Mouse (Mus musculus): Measurements from ENCODE around the gene Cct7. TPM values are rescaled to one million over a fixed set of nuclear protein-coding genes. Genes with fewer than 3 reads are reported as not detected.

The Cct7 gene
- total RNA-seq, 2 experiments from 2014 or later, result 282 to 319 TPM

DNA sequence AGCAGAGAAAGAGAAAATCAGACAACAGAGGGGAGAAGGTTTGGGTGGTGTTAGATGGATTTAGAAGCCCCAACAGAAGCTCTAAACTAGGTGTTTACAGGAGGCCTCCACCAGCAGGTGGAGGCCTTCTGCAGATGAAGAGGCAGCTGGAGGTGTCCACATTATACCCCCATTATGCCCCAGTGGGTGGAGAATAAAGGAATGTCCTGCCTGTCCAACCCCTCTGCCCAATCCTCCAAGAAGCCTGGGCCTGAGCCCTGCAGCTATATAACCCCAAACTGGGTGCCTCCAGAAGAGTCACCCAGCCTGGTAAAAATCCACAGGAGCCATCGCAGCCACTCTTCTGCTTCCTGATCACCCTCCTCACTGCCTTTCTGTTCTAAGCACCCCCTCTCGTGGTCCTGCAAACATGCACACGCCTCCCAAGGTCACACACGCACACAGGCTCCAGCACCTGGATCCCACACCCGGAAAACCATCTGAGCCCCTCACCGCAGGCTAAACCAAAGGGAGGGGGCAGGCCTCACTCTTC, 50.3 kb downstream of the Cct7 start:
- DNase-seq (ENCODE audit: low spot score in 2 of 2), result no peak

DNA sequence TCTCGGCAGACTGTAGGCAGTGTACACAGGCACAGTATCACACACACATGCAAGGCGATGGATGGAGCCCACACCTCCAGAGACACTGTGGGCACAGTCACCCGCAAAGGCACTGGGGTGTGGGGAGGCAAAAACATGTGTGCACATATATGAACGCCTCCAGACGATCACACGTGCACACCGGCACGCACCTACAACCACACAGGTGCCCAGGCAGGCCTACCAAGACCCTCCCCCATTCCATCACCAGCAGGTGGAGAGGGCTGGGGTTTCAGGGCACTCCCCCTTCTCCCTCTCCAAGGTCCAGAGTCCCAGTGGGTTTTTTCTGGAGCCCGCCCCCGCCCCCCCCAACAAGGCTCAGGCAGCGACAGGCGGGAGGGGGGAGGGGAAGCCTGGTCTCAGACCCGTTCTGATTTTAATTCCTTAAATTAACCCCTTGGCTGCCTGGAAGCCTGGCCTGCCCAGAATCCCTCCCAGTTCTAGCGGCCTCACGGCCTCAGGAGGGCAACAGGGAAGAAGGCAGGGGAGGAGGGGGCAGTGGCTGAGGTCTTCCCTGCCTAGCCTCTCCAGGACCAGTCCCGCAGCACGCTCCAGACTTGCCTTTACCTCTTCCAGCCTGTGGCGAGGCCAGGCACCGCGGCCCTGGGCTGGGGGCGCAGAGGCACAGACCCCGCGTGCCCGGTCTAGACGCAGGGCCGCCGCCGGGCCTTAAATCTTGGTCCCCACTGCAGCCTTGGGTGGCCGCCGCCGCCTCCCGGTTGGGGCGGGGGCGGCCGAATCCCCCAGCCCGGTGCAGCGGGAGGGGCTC, 51.0 kb downstream of the Cct7 start:
- DNase-seq (ENCODE audit: low spot score in 2 of 2), result no peak

DNA sequence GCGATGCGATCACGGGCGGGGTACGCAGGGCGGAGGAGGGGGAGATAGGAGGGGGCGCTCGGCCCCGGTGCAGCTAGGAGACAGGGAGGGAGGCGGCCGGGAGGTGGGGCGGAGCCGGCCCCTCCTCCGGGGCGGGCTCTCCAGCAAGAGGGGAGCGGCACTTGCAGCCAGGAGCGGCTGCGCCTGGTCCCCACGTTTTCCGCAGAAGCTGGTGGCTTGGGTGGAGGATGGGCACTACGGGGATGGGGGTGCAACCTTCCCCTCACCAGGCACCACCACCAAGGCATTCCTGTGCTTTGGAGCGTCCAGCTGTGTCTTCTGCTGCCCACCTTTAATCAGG, 51.6 kb downstream of the Cct7 start, which contains the start of gene Fbxo41:
Fbxo41 (minus strand) TSS at position 84 of the 340 bp plus-strand sequence.
- peak in 1 of 2 experiments; percentile 30 for DNase-seq (ENCODE audit: low spot score in 2 of 2)

DNA sequence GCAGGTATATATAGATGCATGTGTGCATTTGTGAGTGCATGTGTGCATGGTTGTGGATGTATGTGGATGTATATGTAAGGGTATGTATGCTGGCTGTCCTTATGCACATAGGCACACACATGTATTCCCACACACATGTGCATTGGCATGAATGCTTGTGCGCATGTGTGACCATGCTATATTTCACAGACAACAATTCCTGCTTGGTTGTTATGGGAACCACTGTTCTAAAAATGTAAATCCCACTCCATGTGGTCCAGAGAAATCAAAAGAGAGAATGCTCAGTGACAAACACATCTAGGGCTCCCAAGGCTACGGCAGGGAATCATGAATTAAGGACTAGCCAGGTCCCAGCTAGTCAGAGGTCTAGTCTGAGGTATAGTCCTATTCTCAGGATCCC, 53.6 kb downstream of the Cct7 start:
- DNase-seq (ENCODE audit: low spot score in 2 of 2), result no peak

DNA sequence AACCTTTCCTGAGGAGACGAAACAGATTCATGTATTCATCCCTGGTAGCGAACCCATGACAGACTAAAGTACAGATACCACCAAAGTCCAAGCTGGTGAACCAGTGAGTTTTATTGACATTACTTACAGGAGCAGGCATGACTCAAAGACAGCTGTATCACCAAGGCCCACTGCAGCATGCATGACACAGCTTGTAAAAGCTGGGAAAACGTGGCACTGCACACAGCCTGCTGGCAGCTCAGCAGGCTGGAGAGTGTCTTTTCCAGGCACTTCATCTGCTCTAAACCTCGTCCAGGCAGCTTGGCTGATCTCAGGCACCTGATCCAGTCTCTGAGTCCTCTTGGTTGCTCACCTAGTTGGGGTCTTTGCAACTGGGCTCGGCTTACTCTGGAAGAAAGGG, 57.3 kb downstream of the Cct7 start:
- DNase-seq (ENCODE audit: low spot score in 2 of 2), result no peak

DNA sequence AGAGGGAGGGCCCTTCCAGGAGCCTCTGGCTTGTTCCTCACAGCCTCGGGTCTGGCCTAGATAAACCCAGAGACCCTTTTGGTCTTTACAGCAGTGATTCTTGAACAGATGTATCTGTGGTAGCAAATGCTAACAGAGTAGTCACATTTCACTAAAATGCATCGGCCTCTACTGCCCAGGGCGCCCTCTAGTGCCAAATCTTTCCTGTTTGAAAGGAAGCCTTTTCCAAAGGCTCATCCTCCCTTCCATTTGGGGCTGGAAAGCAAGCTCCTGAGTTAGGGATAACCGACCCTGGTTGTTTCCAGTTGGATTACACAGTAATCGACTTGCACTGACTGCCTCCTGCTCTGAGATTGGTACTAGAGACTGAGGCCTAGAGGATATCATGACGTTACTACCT, 59.2 kb downstream of the Cct7 start:
- DNase-seq (ENCODE audit: low spot score in 2 of 2), result peak; percentile 34 to 45

DNA sequence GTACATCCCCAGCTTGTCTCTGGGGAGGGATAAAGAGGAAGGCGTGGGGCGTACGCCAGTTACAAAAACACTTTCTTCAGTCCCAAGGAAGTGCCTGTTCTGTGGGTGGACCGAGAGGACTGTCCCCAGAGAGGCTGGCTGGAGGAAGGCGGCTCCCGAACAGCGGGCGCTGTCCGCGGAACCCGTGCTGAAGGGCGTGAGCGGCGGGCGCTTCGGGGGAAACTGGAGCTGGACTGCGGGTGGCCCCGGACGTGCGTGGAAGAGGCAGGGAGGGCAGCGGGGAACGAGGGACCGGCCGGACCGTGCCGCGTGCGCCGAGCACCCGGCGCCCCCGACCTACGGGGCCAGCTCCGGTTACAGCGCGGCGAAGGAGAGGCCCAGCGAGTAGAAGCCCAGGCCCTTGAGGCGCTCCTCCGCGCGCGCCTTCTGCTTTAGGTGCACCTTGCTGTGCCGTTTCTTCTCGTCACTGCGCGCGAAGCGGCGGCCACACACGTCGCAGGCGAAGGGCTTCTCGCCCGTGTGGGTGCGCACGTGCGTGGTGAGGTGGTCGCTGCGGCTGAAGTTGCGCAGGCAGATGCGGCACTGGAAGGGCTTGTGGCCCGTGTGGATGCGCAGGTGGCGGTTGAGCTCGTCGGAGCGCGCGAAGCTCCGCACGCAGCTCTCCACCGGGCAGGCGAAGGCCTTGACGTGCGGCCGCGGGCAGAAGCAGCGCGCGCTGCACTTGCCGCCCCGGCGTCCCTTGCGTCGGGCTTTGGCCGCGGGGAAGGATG, 60.2 kb downstream of the Cct7 start:
- DNase-seq (ENCODE audit: low spot score in 2 of 2), result peak; percentile 57 to 66

DNA sequence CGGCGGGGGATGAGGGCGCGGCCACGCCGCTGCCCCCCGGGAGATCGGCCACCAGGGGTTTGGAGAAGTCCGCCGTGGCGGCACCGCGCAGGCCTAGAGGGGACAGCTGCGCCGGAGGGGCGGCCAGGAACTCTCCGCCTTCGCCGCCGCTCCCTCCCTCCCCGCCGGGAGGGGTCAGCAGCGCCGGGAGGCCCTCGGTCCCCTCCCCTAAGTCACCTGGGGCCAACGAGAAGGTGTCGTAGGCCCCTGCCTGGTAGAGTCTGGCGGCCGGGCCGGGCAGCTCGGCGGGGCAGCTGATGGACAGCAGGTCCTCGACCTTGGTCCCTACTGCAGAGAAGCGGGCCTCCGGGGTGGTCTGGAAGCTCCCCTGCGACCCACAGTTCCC, 60.7 kb downstream of the Cct7 start:
- no peak for DNase-seq (ENCODE audit: low spot score in 2 of 2)

DNA sequence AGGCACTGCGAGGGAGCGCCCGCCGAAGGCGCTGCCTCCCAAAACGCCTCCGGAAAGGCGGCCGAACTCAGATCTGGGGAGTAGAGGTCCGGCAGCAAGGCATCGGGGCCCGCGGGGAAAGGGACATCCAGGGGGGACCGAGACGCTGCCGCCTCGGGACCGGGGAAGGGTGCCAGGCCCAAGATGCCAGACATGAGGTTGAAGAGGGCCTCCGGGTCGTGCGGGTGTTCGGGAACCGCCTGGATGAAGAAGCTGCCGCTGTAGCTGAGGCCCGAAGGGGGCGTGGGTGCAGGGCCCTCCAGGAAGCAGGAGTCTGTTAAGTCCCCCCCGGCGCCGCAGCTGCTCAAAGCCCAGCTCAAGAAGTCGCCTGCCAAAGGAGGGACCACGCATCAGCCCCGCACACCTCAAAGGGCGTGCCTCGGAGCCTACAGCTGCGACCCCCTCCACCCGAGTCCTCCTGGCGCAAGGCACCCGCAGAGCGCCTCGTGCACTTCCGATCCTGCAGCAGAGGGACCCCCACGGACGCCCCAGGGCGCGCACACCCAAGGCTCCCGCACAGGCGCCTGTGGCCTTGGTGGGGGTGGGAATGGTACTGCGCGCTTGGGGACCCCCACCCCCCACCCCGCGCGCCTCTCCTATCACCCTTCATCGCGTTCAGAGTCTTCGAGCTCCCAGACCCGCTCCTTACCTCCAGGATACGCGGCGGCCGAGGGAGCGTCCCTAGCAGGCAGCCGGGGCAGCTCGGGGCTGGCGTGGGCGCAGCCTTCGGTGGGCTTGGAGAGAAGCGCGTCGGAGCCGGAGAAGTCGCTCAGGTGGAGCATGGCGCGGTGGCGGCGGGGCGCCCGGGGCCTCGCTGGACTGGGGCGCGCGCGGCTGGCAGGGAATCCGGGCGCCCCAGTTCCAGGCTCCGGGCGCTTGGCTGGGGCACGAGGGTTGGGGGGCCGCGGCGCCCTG, 61.5 kb downstream of the Cct7 start:
- no peak for DNase-seq (ENCODE audit: low spot score in 2 of 2)

DNA sequence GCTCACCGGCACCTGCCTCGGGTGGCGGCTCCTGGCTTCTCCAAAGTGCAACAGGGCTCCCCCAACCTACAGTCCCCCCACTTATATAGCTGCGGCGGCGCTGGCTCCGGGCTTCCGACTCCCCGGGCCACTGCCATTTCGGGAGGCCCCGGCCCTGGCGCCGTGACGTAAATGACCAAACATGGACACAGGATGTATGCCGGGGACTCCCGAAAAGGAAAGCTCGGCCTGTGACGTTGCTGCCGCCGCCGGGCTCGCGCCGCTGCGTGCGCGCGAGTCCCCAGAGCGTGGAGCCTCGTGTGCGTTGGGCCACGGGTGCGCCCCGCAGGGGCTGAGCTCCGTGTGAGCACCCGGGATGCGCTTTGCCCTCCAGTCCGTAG, 62.2 kb downstream of the Cct7 start, which contains the start of gene Egr4:
Egr4 (minus strand) TSS at position 59 of the 380 bp plus-strand sequence.
- peak; percentile 13 to 21 for DNase-seq (ENCODE audit: low spot score in 2 of 2)

DNA sequence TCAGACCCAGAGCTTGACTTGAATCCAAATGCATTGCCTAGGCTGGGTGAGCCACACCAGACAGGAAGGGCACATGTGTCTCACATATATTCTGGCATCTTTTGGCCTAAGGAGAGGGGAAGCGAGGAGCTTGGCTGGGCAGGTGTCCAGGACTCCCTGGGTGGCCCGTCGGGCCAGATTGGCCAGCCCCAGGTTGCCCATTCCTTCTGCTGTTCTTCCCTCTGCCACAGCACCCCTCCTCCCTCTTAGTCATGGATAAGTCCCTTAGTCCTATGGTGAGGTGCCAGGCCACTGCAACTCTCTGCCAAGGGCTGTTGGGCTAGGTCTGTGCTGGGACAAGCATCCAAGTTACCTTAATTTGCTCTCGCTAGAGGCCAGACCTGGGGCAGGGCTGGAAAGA, 64.6 kb downstream of the Cct7 start:
- DNase-seq (ENCODE audit: low spot score in 2 of 2), result no peak

Other genes starting within 250 kb of the Cct7 start
- 10 to 100 TPM; 20.0 to 35.9 TPM for gene Sfxn5, start 118.1 kb upstream of the Cct7 start, total RNA-seq (2021)
- 10 to 100 TPM; 26.1 to 29.2 TPM for gene Rab11fip5, start 76.9 kb upstream of the Cct7 start, total RNA-seq (2021)
- gene Noto, start 27.6 kb upstream of the Cct7 start, total RNA-seq (2021), result not detected
- 10 to 100 TPM; 39.8 to 43.2 TPM for gene Smyd5, start 19.5 kb upstream of the Cct7 start, total RNA-seq (2021)
- gene Pradc1, start 456 bp downstream of the Cct7 start, total RNA-seq (2021), result 10 to 100 TPM; 12.5 to 16.8 TPM
- under 1 TPM; 0.56 to 0.58 TPM for gene Fbxo41, start 51.5 kb downstream of the Cct7 start, total RNA-seq (2021)
- not detected for gene Egr4, start 62.1 kb downstream of the Cct7 start, total RNA-seq (2021)
- 1 to 10 TPM; 7.2 to 8.2 TPM for gene Alms1, start 136.0 kb downstream of the Cct7 start, total RNA-seq (2021)

Measured in adrenal gland, adult 18-20 months (tissue).